Mouse (Mus musculus) bone marrow, adult 2 months (tissue): ENCODE measurements around the gene Rlf.

Experiments
- CTCF ChIP-seq: fragments of 200-500 bp; IDR thresholded peaks from 2 replicates; pipeline ENCODE4 v1.5.1; 2011; ENCODE audit warnings: low read length, control low read depth; ENCODE audit not compliant: control insufficient read depth, insufficient read depth
- POLR2A ChIP-seq: fragments of 200-500 bp; IDR thresholded peaks from 2 replicates; pipeline ENCODE4 v1.6.1; 2011; ENCODE audit warnings: low read depth, mild to moderate bottlenecking, control low read depth, low read length, borderline replicate concordance; ENCODE audit not compliant: control insufficient read depth

DNA sequence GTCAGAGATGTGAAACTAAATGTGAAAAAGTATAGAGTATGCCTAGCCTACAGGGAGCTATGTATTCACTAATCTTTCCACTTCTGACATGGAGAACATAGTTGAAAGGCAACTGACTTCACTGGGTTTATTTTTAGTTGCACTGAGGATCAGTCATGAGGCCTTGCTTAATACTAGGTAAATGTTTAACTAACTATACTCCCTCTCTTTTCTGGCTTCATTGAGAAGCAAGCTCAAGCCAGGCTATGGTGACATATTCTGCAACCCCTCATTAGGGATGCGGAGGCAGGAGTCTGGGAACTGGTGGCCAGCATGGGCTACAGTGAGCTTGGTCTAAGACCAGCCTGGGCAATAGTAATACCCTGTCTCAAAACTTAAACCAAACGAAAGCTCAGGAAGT lies 47.2 kb downstream of the Rlf start:
- TF ChIP-seq CTCF, result no peak
- TF ChIP-seq POLR2A, result no peak
